Mouse (Mus musculus) bone marrow, adult 2 months (tissue): ENCODE measurements at regions not wholly inside any gene's neighbourhood (a gene's known extent, or its start where the extent isn't known, plus 50 kb on each side); places are given as distances from the start of the nearest gene placed in this dataset.
"Not testable (repeated sequence)": the region's sequence is repeated elsewhere in the genome, so short reads cannot be mapped to it uniquely, and the experiment has no call there.

ENCODE experiments used
- H3K27ac ChIP-seq: fragments of 200-500 bp; 2 replicates; pipeline ENCODE4 v1.5.1; 2012; ENCODE audit warnings: low read depth, mild to moderate bottlenecking, control low read depth, inconsistent platforms, low read length; ENCODE audit not compliant: control insufficient read depth, poor library complexity, insufficient read depth
- H3K4me1 ChIP-seq: fragments of 200-500 bp; 2 replicates; pipeline ENCODE4 v1.6.1; 2011; ENCODE audit warnings: low read length; ENCODE audit not compliant: control insufficient read depth, insufficient read depth
- H3K4me3 ChIP-seq: fragments of 200-500 bp; replicated peaks from 2 replicates; pipeline ENCODE3; 2011; ENCODE audit warnings: mild to moderate bottlenecking, low read depth, low read length, control low read depth; ENCODE audit not compliant: control insufficient read depth
- CTCF ChIP-seq: fragments of 200-500 bp; IDR thresholded peaks from 2 replicates; pipeline ENCODE4 v1.5.1; 2011; ENCODE audit warnings: low read length, control low read depth; ENCODE audit not compliant: control insufficient read depth, insufficient read depth
- POLR2A ChIP-seq: fragments of 200-500 bp; IDR thresholded peaks from 2 replicates; pipeline ENCODE4 v1.6.1; 2011; ENCODE audit warnings: low read depth, mild to moderate bottlenecking, control low read depth, low read length, borderline replicate concordance; ENCODE audit not compliant: control insufficient read depth
- WGBS: fragments of 180-500 bp; shearing (Covaris S2); methylation state at CpG from one replicate; pipeline ENCODE4 v1.1.7; 2018; 5-methylcytosine and 5-hydroxymethylcytosine counted together

GRCm38 (mm10) chr10:111599297-111600250, 93.5 kb downstream of the Phlda1 start:
- H3K4me3 ChIP-seq, result no peak overlapping the region
- H3K4me1 ChIP-seq, result no peaks in the 10 kb centered on the region
- WGBS, result 57% methylated on average over 10 of the region's 10 CpGs
- no peak for TF ChIP-seq CTCF
- TF ChIP-seq POLR2A, result no peak
- no peak overlapping the region for H3K27ac ChIP-seq

DNA sequence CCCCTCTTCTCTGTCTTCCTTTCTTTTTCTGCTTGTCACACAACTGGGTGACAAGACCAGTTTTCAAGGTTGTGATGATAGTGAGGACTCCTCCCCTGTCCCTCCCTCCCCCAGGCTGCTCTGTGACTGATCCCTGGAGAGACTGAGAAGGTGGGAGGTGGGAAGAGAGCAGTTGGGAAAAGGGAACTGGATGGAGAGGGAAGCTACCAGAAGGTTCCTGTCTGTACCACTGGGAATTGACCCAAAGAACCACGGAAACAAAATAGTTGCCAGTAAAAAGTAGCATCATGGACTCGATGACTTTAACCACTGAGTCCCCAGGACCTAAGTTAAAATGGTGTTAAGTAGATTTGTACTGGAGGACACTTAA, 94.2 kb downstream of the Phlda1 start:
- H3K4me3 ChIP-seq, result no peak overlapping the region
- 3% methylated on average over 2 of the region's 2 CpGs for WGBS
- no peaks in the 10 kb centered on the region for H3K4me1 ChIP-seq
- no peak overlapping the region for H3K27ac ChIP-seq
- no peak for TF ChIP-seq CTCF
- TF ChIP-seq POLR2A, result no peak

DNA sequence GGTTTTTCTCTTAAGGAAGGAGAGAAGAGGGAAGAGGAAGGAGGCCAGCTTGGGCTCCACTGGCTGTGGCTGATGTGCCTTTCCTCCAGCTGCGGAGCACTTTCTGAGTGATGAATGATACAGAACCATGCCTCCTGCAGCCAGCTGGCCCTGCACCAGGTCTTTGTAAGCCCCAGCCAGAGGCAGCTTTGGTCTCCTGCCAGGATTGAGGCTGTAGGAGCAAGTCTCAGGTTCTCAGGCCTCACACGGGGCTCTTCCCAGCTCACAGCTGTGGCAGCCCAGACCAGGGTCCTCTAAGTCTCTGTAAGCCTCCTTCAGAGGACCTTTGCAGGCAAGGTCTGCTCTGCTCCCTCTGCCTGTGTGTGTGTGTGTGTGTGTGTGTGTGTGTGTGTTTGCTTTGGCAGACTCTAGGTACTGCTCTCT, 94.6 kb downstream of the Phlda1 start:
- 0% methylated on average over 2 of the region's 2 CpGs for WGBS
- Histone ChIP-seq H3K4me3 (no peak overlapping the region), H3K27ac (no peak overlapping the region), H3K4me1 (no peaks in the 10 kb centered on the region)
- TF ChIP-seq CTCF (no peak), POLR2A (no peak)

DNA sequence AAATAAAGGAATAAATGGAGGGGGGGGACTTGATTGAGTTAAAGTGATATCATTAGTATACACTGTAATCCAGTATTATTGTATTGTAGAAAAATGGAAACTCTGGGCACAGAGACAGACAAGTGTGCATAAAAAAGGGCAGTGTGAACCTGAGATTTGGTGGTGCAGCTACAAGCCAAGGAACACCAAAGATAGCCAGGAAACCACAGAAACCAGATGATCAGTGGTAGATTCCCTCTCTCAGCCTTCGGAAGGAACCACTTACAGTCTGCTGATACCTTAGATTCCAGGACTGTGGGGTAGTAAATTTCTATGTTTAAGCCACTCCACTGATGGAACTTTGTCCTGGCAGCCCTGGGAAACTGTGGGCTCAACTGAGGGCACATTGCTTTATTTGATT, 97.1 kb downstream of the Phlda1 start:
- H3K27ac ChIP-seq, result no peak overlapping the region
- 3% methylated on average over 1 of the region's 1 CpGs for WGBS

DNA sequence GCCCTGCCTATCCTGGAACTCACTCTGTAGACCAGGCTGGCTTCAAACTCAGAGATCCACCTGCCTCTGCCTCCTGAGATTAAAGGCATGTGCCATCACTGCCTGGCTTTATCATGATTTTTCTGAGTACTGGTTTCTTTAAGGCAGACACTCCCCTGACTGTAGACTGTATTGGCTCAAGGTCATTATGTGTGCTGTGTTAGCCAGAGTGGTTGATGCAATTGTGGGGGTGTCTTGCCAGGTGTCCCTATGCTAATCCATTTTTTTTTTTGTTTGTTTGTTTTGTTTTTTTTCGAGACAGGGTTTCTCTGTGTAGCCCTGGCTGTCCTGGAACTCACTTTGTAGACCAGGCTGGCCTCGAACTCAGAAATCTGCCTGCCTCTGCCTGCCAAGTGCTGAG, 101.3 kb downstream of the Phlda1 start:
- H3K4me3 ChIP-seq, H3K27ac ChIP-seq, H3K4me1 ChIP-seq: not testable (repeated sequence)
- WGBS, result 68% methylated on average over 2 of the region's 2 CpGs

More for the DNA sequence above, 97.1 kb downstream of the Phlda1 start:
- no peak for TF ChIP-seq POLR2A
- TF ChIP-seq CTCF, result no peak
- Histone ChIP-seq H3K4me3 (no peak overlapping the region), H3K4me1 (no peaks in the 10 kb centered on the region)

DNA sequence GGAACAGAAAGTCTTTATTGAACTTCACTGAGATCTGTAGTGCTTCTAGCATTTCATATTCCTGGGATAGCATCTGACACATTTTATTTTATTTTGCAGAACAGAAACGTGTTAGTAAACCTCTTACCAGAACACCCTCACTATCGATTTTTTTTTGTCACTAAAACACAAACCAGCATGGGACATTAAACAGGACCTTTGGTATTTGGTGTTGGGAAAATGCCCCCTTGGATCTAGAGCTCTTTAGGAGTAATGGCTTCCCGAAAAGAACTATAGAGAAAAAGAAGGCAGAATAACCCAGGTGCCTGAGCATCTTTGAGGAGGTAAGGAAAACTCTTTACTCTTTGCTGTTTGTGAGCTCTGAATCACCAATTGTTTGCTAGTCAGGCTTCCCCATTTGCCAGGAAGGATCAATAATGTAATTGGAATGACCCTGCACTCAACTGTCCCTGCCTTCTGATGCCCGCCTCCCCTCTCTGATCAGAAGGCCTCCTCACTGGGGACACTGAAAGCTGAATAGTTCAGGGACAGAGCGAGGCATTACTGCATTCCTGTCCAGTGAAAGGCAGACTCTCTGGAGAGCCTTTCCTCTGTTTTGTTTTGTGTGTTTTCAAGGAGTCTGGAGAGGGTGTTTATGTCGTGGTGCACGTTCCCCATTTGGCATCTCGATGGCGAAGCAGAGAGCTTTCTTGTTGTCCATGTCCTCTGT, 102.5 kb downstream of the Phlda1 start:
- Histone ChIP-seq H3K4me3 (no peak overlapping the region), H3K4me1 (no peaks in the 10 kb centered on the region), H3K27ac (no peak overlapping the region)
- WGBS, result 78% methylated on average over 9 of the region's 9 CpGs
- TF ChIP-seq POLR2A (no peak), CTCF (no peak)

GRCm38 (mm10) chr10:111609889-111610288, 103.8 kb downstream of the Phlda1 start:
- Histone ChIP-seq H3K4me1 (no peaks in the 10 kb centered on the region), H3K27ac (no peak overlapping the region), H3K4me3 (no peak overlapping the region)
- 80% methylated on average over 2 of the region's 2 CpGs for WGBS
- TF ChIP-seq POLR2A (no peak), CTCF (no peak)

- no peak for TF ChIP-seq CTCF
- TF ChIP-seq POLR2A, result no peak
- no peak overlapping the region for H3K4me3 ChIP-seq
- WGBS, result 36% methylated on average over 10 of the region's 11 CpGs
- H3K4me1 ChIP-seq, result no peaks in the 10 kb centered on the region
- H3K27ac ChIP-seq, result no peak overlapping the region
These were observed 113.7 kb downstream of the Phlda1 start for GRCm38 (mm10) chr10:111619627-111620270.
